Mouse (Mus musculus) fibroblast of lung, adult 2 months (primary cell): ENCODE data around the gene Mut.
A peak's percentile ranks its signal among the peaks of the same experiment; 100 is the strongest.

Experiments used
- DNase-seq: peaks from one replicate; pipeline ENCODE4 v3.0.0-alpha.2; 2011; ENCODE audit warnings: low read depth

Gene Mut

GRCm38 (mm10) chr17:40934420-40935231 lies at the start of gene Mut, which contains the start of gene Cenpq:
Gene Mut, plus strand, starts transcription at chr17:40934685.
Gene Cenpq, minus strand, starts transcription at chr17:40935047.
- DNase-seq: peak; percentile 98

- DNase-seq: no peak
Observed at GRCm38 (mm10) chr17:40885155-40885554, 49.3 kb upstream of the Mut start.

DNA sequence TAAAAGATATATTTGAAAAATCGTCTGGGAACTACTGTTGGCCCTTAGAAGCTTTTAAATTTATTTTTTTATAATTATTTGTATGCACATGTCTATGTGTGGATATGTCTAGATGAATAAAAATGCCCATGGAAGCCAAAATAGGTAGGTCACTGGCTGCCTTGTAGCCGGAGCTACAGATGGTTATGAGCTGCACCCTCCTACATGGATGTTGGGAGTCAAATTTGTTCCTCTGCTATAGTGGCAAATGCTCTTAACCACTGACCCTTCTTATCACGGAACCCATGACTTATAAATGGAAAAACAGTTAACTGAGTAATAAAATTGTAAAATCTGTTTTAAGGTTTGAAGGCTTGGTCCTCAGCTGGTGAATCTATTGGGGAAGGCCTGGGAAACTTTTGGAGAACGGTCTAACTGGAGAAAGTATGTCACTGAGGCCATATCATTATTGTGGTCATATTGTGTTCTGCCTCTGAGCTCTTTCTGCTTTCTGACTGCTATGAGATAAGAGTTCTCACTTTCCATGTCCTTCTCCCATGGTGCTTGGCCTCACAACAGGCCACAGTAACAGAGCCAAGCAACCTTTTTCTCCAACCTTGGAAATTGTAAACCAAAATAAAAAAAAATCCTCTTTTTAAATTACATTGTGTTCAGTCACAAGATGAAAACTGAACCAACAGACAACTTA lies 46.5 kb upstream of the Mut start:
- no peak for DNase-seq

DNA sequence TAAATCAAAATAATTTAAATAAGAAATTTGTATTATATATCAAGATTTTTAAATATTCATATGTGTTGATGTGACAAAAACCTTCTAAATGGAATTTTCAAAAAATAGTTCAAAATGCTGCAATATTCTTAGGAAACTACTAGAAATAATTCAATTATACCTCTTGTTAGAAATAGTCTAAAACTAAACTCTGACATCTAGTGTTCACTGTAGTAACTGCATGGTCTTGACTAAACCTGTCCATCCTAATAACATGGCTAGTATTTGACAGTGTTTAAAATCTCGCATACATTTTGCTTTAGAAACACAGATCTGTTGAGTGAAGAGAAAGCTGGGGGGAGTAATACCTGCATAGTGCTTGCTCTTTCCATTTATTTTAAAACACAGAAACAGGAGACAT lies 37.6 kb upstream of the Mut start:
- no peak for DNase-seq

- DNase-seq: no peak
Observed at GRCm38 (mm10) chr17:40899783-40900363, 34.6 kb upstream of the Mut start.

- no peak for DNase-seq
Observed at GRCm38 (mm10) chr17:40903345-40903744, 31.1 kb upstream of the Mut start.

DNA sequence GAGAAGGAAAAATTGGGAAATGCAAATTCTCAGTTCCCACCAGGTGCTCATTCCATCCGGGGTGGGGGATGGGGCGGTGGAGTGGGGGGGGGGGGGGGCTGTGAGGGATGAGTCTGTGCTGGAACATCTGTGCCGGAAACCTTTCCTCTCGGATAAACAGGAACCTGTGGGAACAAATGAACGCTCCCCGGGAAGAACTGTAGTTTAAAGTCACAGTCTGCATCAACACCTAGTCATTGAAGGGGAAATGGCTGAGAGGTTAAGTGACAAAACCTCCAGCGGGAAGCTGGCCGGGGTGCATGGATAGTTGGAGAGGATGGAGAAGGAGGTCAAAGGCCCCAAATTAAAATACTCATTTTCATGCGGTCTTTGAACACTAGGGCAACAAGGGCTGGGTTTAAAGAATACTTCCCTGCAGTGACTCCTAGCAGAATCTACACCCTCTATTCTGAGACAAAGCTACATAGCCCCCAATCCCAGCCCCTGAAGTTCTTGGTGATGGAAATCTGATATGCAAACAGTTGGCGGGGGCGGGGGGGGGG lies 30.4 kb upstream of the Mut start:
- no peak for DNase-seq

GRCm38 (mm10) chr17:40904721-40905154 lies 29.7 kb upstream of the Mut start:
- no peak for DNase-seq

GRCm38 (mm10) chr17:40914250-40914649 lies 20.2 kb upstream of the Mut start, which contains the start of gene Glyatl3:
Gene Glyatl3, minus strand, starts transcription at chr17:40914350.
- no peak for DNase-seq

DNA sequence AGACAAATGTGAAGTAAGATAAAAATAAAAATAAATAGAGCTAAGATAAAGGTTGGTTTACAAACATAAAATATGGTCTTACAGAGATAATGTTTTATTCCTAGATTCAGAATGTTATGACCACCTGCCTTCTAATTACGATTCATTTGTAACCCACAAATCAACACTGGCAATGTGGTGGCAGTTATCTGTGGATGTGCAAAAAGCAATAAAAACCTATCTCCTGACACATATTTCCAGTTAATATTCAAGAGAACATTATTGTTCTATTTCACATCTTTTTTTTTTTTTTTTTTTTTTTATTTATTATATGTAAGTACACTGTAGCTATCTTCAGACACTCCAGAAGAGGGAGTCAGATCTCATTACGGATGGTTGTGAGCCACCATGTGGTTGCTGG lies 19.0 kb upstream of the Mut start:
- no peak for DNase-seq

- DNase-seq: no peak
Observed at GRCm38 (mm10) chr17:40933985-40934384, 500 bp upstream of the Mut start.

DNA sequence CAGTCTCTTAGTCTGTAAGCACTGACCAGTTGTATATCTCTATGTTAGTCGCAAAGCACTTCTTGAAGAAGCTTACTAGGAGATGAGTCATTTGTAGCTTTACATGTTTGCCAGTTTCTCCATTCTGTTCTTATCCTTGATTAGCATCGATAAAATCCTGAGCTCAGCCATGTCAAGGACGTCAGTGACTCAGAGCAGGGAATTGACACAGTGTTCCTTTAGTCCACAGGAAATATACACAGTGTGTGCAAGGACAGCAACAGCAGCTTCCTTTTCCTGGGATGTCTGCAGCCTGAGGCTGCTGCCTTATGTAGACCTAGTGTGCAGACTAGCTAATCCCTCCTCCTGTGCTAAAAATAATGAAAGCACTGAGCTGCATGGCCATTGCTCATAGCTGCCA lies 14.0 kb downstream of the Mut start:
- no peak for DNase-seq

DNA sequence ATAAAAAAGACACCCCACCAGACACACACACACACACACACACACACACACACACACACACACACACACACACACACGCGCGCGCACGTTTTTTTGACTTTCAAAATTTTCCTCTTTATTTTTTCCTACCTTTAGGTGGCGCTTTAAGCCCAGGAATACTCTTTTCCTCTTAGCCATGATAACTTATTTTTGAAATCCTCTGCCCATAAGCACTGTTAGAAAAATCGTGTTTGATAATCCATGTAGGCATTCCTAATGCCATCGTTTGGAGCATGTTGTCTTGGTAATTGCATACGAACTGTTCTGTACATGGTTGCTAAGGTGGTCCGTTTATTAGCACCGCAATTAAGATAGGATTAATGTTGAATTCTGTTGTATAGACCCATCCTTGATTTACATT lies 43.4 kb downstream of the Mut start:
- no peak for DNase-seq

DNA sequence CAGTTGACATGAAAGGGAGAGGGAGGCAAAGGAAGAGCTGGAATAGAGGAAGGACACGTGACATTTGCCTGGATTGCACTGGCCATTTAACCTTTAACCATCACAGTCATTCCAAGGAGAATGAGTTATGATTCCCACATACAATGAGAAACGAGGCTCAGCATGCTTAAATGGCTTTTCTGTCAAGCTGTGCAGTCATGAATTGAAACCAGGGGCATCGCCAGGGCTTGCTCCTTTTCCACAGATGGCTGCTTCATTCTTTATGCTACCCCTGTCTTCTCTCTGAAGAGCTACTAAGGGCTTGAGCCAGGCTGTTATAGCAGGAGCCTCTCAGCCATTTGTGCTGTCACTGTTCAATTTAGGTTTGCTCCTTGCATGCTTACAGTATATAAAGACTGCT lies 57.6 kb downstream of the Mut start:
- no peak for DNase-seq
